Mouse (Mus musculus): ENCODE measurements at regions not wholly inside any gene's neighbourhood (a gene's known extent, or its start where the extent isn't known, plus 50 kb on each side); places are given as distances from the start of the nearest gene placed in this dataset.

- no peak for DNase-seq (ENCODE audit: low spot score in 2 of 2)
These were observed 53.0 kb downstream of the Gadd45g start for GRCm38 (mm10) chr13:51899319-51900042.

DNA sequence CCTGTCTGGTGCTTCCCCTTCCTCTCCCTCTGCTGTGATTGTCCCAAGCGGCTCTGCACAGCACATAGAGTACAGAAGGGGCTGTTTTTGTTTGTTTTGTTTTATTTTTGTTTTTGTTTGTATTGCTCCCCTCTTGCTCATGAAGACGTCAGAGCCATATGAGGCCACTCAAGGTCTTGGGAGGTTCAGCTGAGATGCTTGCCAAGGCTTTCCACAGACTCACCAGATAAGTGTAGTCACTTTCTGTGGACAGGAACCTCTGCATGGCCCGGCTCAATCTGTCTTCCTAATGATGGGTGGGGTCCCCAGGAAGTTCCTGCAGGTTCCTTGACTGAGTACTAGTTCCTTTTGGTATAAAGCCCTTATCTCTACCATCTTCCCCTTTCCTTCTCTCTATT, 53.6 kb downstream of the Gadd45g start:
- no peak for DNase-seq (ENCODE audit: low spot score in 2 of 2)

- no peak for DNase-seq (ENCODE audit: low spot score in 2 of 2)
These were observed 56.2 kb downstream of the Gadd45g start for GRCm38 (mm10) chr13:51902482-51903285.

- DNase-seq (ENCODE audit: low spot score in 2 of 2), result no peak
These were observed 57.0 kb downstream of the Gadd45g start for GRCm38 (mm10) chr13:51903324-51903939.

GRCm38 (mm10) chr13:51905270-51905669, 58.8 kb downstream of the Gadd45g start:
- no peak for DNase-seq (ENCODE audit: low spot score in 2 of 2)

DNA sequence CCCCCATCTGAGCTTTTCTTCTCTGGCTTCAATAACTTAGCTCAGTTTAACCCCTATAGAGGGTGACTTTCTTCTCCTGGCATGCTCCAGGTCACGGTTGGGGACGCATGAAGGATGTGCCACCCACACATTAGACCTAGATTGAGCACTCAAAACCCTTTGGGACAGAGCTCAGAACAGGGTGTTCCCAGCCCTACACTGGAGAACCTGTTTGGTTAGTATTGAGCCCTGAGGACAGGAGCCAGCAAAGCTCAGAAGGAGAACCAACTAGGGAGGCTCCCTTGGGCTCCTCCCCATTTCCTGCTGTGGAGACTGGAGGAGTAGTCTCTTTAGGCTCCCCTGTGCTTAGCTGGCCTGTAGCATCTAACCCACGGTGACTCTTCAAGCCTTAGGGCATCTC, 59.6 kb downstream of the Gadd45g start:
- DNase-seq (ENCODE audit: low spot score in 2 of 2), result no peak

GRCm38 (mm10) chr13:51908514-51908913, 62.0 kb downstream of the Gadd45g start:
- no peak for DNase-seq (ENCODE audit: low spot score in 2 of 2)

- DNase-seq (ENCODE audit: low spot score in 2 of 2), result no peak
These were observed 65.0 kb downstream of the Gadd45g start for GRCm38 (mm10) chr13:51911296-51911998.

- DNase-seq (ENCODE audit: low spot score in 2 of 2), result no peak
These were observed 66.0 kb downstream of the Gadd45g start for GRCm38 (mm10) chr13:51912477-51912876.

DNA sequence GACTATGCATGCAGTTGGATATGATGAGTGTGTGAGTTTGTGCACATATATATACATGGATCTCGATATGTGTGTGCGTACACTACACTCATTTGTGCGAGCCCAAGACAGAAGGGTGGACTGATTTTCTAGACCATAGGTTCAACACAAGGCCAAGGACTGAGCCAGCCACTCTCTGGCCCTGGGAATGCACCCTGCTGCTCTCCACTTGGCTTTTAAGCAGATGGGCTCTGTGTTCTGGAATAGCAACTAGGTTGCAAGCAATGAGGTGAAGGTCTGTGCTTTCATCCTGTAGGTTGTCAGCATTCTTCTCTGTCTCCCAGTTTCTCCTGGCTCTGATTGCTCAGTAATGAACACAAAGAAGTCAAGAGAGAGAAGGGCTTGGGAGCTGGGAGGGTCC, 66.5 kb downstream of the Gadd45g start:
- DNase-seq (ENCODE audit: low spot score in 2 of 2), result no peak

- DNase-seq (ENCODE audit: low spot score in 2 of 2), result no peak
These were observed 70.3 kb downstream of the Gadd45g start for GRCm38 (mm10) chr13:51916666-51917240.

DNA sequence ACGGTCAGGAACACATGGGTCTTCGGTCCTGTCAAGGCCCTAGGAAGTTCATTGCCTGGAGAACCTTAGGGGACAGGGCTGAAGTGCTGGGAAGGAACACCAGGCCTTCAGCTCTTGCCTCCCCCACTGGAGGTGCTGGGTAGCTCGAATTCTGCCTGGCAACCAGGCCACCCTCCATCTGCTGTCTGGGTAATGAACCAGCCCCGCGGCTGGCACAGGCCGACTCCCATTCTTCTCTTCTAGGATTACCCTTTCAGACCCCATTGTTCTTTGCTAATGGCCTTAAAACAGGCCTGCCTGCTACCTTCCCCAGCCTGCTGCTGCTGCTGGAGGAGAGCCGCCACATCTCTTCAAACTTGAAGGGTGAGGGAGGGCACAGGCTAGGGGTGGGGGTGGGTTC, 71.2 kb downstream of the Gadd45g start:
- DNase-seq (ENCODE audit: low spot score in 2 of 2), result no peak

DNA sequence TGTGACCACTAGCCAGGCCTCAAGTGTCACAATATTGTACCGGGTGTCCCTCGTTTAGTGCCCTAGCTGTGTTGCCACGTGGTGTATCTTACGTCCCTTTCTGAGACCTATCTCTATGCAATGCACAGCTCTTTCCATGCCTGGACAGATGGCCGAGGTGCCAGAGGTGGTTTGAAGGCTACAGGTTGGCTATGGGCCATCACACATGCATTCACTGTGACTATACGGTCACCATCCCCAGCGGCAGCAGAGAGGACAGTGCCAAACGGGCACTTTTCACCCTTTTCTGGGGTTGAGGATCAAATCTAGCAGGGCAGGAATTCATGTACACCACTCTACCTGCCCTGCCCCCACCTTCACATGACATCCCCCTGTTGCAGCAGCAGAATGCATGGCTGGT, 71.6 kb downstream of the Gadd45g start:
- no peak for DNase-seq (ENCODE audit: low spot score in 2 of 2)

DNA sequence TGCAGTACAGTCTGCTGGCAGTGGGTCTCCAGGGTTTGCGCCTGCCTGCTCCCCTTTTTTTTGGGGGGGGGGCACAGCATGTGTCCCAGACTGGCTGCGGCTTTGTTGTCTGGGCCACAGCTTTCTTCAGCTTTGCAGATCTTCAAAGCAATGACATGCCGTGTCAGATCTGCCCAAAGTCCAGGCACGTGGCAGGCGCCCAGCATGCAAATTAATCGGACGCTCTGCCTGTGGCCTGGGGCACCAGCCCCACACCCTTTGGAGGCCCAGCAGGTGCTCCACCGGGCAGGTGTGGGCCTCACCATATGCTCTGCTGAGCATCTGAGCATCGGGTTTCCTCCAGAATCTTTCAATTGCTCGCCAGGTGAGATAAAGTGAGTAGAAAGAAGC, 72.3 kb downstream of the Gadd45g start:
- no peak for DNase-seq (ENCODE audit: low spot score in 2 of 2)

- no peak for DNase-seq (ENCODE audit: low spot score in 2 of 2)
These were observed 72.8 kb downstream of the Gadd45g start for GRCm38 (mm10) chr13:51919171-51919793.

GRCm38 (mm10) chr13:51919937-51920336, 73.5 kb downstream of the Gadd45g start:
- DNase-seq (ENCODE audit: low spot score in 2 of 2), result no peak

DNA sequence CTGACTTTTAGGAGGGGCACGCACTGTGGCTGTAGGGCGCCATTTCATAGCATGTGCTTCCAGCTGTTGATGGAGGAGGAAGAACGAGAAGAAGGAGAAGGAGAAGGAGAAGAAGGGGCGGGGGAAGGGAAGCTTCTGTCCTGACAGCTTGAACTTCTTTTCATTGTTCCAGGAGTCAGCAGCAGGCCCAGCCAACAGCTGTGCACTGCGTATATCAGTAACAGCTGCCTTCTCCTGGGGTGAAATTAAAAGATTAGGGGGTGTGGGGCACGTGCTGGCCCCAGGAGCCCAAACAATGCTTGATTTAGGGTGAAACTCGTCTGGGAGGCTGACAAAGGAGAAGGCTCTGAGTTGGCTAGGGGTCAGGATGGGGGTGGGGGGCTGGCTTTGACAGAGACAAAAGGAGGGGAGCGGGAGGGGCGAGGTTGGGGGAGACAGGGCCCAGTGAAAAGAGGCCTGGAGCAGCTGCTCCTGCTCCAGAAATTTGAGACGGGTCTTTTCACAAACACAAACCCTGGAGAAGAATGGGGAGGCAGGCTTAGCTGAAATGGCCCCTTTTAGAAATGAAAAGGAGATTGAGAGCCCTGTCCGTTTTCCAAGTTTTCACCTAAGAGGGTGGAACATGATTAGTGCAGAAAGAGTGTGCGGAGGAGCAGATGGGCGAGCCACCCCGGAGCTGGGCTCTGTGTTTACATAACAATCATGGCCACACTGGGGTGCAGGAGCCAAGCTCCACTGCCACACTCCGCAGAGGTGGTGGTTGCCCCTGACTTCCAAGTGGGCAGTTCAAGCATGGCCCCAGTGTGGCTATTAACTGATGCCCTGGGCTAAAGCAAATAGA, 74.3 kb downstream of the Gadd45g start:
- DNase-seq (ENCODE audit: low spot score in 2 of 2), result no peak

- DNase-seq (ENCODE audit: low spot score in 2 of 2), result no peak
These were observed 75.1 kb downstream of the Gadd45g start for GRCm38 (mm10) chr13:51921550-51921949.

DNA sequence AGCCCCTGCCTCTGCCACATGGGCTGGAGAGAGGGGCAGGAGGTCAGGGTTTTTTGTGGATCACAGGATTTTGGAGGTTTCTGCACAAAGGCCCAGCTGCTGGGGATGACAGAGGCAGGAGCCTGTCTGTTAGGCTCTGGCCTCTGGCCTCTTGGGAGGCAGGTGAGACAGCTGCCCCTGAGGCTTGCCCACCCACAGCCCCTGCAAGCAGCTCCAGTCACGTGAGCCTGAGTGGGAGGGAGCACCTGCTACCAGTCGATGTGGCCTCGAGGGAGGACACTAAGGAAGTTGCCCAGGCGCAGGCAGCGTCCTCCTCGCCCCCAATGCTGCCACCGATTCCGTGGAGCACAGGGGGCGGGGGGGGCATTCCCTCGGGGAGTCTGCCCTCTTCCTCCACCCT, 80.3 kb downstream of the Gadd45g start:
- DNase-seq (ENCODE audit: low spot score in 2 of 2), result no peak

GRCm38 (mm10) chr13:51929730-51930129, 83.3 kb downstream of the Gadd45g start:
- DNase-seq (ENCODE audit: low spot score in 2 of 2), result no peak
